Mouse (Mus musculus) spleen, postnatal 4 days (tissue): ENCODE results near the gene Efhc1.

ENCODE experiments used
- DNase-seq, 2 experiments: peaks; one replicate each; pipeline ENCODE4 v3.0.0; 2022; ENCODE audit warnings: low spot score in 2 of 2

Gene Efhc1

DNA sequence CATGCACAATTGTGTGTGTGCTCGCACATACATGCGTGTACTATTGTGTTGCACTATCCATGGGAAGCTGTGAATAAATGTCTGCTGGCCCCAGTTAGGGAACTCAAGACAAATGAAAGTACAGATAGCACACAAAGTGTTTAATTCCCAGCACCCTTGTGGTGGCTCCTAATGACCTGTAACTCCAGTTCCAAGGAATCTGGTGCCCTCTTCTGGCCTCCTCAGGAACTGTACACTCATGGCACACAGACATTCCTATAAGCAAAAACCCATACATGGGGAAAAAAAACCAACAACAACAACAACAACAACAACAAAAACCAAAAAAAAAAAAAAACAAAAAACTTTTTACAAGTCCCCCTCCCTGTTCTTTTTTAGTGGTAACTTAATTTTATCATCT is 8.4 kb upstream of the Efhc1 start:
- no peak for DNase-seq

DNA sequence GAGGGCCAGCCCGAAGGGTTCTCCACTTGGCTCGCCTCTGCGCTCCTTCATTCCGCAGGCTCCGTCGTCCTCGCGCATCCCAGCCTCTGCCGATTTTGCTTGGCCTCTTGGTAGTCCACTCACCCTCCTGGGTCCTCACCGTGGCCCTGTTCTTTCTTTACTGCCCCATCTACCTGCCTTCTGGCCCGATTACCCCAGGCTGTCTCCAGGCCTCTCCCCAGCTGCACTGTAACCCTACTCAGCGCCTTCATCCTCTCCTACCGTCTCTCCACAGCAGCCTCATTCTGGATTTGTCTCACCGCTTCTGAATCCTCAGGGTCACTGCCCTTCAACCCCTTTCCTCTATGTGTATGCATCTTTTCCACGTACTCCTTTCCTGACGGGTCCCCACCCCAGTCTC is 373 bp downstream of the Efhc1 start:
- DNase-seq: no peak

DNA sequence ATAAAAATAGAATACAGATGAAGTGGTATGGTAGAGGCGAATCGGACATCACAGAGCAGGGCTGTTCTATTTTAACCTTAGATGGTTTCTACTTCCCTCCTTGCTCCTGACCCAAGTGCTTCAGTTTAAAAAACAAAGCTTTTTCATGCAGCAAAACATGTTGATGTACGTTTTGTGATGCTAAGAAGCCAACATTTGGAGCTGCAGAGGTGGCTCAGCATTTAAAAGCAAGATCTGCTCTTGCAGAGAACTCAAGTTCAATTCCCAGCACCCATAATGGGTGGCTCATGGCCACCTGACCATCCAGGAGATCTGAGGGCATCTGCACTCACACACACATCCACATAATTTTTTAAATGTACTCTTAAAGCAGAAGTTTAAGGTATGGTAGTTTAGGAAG is 3.5 kb downstream of the Efhc1 start:
- DNase-seq: no peak

DNA sequence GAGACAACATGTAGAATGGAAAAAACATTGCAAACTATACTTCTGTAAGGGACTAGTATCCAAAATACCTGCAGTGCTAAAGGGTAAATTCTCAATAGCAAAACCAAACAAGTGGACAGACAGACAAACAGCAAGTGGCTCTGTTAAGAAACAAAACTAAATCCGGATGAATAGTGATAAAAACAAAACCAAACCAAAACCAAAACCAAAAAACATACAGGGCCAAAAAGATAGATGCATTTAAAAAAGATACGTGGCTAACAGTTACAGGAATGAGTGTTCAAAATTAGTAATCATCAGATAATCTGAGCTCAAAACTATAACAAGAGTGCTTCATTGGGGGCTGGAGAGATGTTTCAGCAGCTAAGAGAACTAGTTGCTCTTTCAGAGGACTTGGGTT is 18.2 kb downstream of the Efhc1 start:
- no peak for DNase-seq

DNA sequence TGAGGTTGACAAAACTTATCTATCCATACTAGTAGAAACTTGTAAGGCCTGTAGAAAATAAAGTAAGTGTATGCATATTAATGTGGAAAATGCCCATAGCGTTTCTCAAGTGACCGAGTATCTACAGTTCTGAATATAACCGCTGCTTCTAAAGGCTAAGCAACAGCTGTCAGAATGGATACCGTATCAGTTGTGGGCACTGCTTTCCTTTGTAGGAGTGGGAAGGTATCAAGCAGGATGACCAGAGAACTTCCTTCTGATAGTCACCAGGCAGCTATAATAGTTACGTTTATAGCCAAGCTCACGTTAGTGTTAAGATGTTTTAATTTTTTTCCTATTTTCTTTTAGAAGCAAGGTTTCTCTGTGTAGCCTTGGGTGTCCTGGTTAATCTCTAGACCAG is 22.0 kb downstream of the Efhc1 start:
- DNase-seq: peak in 1 of 2 experiments; percentile 5

DNA sequence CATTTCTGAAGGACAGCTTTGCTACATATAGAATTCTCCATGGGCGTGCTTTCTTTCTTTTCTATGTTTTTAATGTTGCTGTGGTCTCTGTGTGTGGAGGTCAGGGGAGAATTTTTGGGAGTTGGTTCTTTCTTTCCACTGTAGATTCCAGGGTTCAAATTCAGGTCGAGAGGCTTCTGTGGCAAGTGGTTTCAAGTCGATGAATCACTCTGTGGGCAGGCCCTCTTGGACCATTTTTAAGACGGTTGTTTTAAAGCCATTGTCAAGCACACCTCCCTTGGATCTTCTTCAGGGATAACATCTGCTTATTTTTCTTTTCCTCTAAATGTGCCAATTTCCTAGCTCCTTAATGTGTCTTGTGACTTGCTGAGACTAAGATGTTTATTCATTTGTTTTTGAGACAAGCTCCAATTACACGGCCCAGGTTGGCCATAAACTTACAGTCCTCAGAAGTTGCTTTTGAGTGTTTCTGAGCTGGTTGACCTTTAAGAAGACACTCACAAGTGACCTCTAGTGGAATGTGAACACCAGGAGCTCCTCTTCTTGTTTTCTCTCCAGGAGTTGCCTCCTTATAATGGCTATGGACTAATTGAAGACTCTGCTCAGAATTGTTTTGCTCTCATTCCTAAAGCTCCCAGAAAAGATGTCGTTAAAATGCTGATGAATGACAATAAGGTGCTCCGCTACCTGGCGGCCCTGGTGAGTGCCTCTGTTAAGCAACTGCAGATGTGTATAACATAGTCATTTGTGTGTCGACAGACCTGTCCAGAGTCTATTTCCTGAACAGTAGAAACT is 23.1 kb downstream of the Efhc1 start:
- DNase-seq: peak in 1 of 2 experiments; percentile 28

DNA sequence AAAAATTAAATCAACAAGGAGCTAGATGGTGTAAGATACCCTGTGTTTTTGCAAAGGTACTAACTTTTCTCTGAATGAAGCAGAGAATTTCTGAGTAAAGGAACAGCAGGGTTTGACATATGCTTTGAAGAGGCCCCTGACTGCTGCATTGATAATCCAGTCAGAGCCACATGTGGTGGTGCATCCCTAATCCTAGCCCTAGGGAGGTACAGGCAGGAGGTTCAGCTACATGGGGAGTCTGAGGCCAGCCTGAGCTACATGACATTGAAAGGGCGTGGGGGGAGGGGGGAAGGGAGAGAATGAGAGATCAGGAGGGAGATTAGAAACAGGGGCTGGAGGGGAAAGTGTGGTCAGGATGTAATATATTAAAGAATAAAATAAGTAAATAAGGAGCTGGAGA is 29.1 kb downstream of the Efhc1 start:
- DNase-seq: peak in 1 of 2 experiments; percentile 18

DNA sequence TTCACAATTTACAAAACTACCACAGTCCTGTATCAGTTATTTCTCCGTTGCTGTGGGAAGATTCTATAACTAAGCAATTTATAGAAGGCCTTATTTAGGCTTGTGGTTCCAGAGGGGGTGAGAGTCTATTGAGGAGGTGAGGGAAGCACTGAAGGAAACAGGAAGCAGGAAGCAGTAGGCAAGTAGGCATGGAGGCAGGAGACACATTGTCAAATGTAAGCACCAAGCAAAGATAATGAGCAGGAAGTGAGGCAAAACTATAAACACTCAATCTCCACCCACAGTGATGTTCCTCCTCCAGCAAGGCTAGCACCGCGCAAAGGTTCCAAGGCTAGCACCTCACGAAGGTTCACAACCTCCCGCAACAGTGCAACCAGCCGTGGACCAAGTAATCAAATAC is 30.3 kb downstream of the Efhc1 start:
- DNase-seq: peak in 1 of 2 experiments; percentile 20

DNA sequence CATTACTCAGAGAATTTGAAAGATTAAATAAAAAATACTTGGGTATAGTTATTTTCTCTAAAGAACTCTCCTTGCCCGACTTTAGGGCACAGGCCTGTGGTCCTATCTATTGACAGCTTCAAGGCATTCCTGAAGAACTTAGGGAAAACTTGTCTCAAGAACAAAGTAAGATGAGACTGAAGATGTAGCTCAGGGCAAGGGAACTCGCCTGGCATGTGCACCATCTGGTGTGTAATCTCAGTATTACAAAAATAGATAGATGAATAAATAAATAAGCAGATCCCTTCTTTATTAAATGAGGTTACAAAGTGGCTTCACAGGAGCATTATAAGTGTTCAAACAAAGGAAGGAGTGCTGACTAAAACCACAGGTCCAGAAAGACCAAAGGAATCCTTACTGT is 32.7 kb downstream of the Efhc1 start:
- DNase-seq: peak in 1 of 2 experiments; percentile 7

DNA sequence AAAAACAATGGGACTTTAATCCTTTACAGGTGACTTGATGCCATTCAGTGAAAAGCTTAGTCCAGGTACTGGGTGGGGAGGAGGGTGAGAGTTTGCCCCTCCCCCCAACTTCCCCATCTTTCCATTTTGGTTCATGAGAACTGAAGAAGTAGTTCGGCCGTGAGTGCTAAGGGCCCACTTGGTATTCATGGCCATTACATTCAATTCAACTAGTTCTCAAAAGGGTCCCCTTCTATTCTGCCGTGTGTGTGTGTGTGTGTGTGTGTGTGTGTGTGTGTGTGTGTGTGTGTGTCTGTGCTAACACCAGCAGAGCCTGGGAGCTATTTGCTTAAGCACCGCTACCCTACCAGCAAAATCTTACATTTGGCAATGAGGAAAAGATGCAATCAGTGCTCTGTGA is 33.2 kb downstream of the Efhc1 start:
- peak in 1 of 2 experiments; percentile 43 for DNase-seq

DNA sequence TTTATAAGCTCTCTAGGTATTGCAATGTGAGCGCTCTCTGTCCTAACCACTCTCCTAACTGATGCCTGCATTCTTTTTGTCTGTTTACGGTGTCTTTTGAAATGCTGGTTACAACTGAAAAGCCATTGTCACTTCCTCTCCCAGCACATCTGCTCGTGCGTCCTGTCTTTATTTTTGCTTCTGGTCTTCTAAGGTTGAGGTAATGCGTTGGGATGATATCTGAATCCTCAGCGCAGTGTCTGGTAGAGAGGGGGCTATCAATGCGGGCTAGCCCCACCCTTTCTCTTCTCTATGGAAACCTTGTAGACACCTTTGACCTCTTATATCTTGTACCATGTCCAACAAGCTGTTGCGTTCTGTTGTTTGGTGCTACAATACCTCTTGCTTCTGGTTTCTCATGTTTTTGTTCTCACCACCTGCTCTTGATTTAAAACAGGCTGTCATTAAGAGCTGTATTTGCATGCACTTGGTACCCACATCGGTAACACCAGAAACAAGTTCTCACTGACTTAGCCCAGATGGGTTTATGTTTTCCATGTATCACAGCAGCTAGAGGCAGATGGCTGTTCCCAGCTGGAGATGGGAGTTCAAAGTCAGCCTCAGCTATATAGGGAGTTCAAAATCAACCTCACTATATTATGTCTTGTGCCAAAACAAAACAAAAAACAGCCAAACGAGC is 35.1 kb downstream of the Efhc1 start:
- DNase-seq: peak in 1 of 2 experiments; percentile 49

DNA sequence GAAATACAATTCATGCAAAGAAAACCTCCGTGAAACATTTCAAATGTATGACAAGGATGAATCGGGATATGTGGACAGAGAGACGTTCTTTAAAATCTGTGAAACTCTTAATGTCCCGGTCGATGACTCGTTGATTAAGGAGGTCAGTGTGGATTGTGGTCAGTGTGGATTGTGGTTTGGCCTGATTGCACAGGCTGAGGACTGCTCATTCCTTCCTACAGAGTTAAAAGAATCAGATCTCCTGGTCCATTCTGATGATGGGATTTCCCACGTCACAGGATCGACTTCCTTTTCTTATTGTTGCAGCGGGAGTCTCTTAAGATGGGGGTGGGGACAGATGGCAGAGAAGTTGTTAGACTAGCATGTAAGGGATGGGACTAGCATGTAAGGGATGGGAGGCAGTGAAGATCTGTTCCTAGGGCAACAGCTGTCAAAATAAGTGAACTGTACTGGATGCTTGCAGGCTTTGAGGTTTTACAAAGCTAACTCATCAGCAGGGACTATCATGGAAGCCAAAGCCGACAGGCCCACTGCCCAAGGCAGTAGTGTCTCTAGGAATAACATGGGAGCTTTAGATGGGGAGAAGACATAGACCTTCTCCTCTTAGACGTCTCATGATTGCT is 38.1 kb downstream of the Efhc1 start:
- DNase-seq: no peak

DNA sequence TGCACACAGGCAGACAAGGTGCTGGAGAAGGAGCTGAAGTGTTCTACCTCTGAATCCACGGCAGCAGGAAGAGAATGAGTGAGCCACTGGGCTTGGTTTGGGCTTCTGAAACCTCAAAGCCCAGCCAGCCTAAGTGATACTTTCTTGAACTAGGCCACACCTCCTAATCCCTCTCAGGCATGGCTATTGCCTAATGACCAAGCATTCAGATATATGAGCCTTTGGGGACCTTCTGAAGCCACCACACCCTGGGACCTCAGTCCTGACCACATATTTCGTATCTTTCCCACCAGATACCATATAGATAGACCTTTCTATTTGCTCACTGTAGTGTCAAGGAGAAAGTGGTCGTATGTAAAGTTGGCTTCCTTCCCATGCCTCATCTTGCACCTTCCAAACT is 42.3 kb downstream of the Efhc1 start:
- no peak for DNase-seq

DNA sequence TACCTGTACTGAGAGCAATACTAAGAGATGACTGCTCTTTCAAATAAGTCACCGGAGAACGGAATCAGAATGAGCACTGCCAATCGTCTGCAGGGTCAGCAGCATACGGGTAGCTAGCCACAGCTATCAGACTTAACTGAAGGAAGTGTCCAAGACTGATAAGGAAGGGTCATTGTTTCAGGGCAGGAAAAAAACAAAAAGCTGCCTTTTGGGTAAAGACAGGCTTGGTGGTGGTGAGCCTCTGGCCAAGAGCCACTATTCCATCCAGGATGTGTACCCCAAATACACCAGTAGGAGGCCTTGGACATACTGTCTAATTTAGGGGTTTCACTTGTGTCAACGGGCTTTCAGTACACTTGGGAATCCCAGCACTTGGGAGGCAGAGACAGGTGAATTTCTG is 42.9 kb downstream of the Efhc1 start:
- DNase-seq: no peak

DNA sequence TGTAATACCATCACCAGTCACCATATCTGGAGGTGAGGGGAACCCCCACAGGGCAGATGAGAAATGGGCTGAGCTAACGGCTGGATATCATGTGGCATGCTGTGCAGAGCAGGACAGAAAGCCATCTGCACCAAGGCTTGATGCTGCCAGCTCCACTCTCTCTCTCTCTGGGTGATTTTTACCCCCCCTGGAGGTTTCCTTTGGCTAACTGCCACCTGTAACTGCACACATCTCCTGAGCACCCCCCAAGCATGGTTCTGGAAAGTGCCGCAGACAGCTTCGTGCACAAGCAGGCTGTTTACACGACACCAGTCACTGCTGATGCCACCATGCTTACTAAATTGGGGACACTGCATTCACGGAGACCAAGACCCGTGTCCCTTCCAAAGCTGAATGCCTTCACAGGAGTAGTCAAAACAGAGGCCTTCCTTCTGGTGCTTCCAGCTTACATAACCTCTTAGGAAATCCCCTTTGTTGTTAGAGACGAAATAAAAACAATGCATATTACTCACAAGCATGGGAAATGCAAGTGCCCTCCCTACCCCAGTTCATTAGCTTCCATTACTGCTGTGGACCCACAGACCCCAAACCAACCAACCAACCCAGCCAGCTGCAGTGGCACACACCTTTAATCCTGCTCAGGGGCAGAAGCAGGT is 44.0 kb downstream of the Efhc1 start:
- DNase-seq: no peak

DNA sequence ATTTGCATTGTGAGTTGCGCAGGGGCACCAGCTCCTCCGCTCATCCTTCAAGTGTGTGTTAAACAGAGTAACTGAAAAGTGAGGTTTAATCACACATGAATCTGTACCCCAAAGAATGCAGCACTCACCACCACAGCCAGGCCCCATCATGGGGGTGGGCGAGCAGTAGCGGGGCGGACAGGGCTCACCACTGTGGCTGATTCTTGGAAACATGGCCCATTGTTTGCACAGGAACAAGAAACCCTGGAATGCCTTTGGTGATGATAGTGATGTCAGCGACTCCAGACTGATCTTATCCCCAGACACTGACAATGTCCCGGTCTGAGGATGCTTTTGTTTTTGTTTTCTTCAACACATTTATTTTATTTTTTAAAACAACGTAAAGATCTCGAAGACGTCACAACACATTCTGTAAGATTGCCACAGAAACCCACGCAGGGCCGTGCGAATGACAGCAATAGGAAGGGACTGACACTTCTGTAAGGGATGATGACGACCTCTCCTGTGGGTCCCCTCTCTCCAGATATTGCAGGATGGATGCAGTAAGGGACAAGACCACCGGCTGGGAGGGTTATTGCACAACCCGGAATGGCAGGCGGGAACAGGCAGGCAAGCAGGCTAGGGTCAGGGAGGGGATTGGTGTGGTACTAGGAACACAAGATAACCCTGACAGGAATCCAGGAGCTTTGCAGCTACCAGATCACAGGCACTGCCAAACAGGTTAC is 45.3 kb downstream of the Efhc1 start:
- DNase-seq: no peak

DNA sequence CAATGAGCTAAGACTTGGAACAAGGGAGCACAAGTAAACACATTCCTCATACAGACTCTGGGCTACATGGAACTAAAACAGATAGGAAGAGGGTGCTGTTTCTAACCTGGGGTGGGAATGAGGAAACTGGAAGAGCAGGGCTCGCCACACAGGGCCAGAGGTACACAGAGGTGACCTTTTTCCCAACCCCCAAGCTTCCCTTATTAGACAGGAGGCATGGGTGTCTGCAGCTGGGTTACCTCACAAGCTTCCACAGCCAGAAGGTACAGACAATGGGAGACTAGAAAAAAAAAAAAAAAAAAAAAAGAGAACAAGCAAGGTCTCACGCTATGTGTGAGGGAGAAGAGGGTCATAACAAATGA is 45.9 kb downstream of the Efhc1 start:
- DNase-seq: no peak

DNA sequence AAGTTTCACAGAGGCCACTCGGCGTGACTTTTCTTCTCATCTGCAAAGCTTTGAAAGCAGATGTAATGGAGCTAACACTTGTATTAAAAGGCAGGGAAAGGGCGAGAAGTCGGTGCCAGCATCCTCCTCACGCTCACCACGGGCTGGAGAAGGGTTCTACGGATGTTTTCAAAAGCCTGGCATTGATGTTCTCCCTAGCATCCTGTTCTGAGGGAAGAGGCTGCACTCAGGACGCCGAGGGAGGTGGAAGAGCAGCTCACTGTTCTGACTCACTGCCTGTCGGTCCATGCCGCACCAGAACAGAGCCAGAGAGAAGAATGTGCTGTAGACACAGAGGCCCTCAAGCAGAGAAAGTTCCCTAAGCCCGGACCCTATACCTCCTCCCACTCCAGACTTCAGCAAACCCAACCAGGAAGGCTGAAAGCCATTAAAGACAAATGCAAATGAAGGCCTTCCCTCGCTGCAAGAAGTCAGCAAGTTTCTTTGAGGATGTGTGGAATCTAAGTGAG is 46.5 kb downstream of the Efhc1 start:
- DNase-seq: no peak

DNA sequence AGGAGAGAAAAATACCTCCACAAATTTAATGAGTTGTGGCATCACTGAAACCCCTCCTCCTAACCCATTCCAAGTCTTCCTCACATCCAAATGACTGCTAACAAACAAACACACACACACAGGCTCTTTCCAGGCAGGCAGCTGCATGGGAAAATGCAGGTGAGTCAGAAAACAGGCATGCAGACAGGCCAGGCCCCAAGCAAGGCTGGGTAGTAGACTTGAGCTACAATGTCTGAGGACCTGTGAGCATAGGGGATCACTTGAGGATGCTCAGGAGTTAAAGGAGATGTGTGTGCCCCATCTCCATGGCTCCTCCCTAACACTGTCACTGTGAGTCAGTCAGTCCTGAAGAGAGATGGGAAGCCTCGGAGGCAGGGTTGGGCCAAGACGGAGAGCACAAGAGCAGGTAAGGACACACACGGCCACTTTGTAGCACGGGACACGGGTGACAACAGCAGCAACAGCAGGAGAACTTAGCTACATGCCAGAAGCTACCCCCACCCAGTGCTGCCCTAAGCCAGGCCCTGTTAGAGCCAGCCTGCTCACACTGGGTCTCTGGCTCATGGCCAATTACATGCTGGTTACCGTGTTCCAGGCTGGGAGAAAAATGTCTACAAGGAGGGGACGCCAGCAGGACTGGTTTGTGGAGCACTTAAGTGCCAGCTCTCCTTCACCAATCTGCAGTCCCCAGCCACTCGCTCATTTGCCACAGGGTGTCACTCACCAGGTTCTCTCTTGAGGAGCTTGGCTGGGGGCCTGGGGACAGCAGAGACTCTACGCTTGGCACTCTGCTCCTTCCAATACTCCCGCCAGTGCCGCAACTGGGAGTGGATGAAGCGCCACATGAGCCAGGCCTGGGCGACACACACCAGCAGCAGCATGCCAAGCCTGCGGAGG is 51.1 kb downstream of the Efhc1 start:
- no peak for DNase-seq

DNA sequence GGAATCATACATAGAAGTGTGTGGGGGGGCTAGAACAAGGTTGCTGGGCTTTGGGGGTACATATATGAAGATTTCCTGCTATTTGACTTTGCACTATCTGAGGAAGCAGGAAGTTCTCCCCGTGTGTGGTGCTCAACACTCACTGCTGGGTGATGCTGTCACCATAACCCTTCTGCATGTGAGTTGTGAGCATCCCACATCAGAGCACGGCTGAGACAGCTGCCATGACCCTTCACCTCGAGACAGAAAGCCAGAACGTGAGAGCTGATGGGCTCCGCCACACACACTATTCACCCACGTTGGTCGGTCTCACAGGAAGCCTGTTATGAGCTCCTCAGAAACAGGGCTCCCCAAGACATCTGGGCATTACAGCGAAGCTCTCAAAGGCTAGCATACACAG is 53.2 kb downstream of the Efhc1 start:
- DNase-seq: no peak

DNA sequence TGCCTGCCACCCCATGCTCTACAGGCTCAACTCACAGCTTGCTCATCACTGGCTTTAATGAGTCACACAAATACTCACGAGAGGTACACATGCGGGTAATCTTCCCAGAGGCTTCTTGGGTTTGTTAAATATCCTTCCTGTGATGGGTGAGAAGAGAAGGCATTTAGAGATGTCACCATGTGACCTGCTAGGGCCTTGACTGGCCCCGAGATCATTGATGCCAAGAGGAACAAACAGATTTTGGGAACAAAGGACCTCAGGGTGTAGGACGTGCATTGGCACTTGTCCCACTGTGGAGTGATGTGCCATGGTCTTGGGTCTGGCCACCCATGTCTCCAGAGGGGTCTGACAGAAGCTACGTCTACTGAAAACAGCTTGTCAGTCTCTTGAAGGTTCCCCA is 55.3 kb downstream of the Efhc1 start:
- DNase-seq: no peak
